Mouse (Mus musculus): Measurements from ENCODE around the gene Edrf1. TPM values are rescaled to one million over a fixed set of nuclear protein-coding genes. Genes with fewer than 3 reads are reported as not detected.

Edrf1 gene
- polyA plus RNA-seq, 1 experiment: 5.2 TPM

- peak overlapping the region; percentile 79 for H3ac ChIP-seq (ENCODE audit: control insufficient read depth, insufficient read length)
- H3K27me3 ChIP-seq (ENCODE audit: control insufficient read depth, insufficient read depth, insufficient read length): no peaks in the 10 kb centered on the region
- H3K4me2 ChIP-seq (ENCODE audit: low read depth): peak overlapping the region; percentile 93
- peaks cover 10% of the 10 kb centered on the region for H3K79me2 ChIP-seq (ENCODE audit: control insufficient read depth, insufficient read depth)
- peak overlapping the region; percentile 82 for H3K4me3 ChIP-seq
- H3K36me3 ChIP-seq (ENCODE audit: control insufficient read depth, insufficient read depth): peaks cover 11% of the 10 kb centered on the region
- TF ChIP-seq MYOG (IDR thresholded peaks at IDR 0.05; ENCODE audit: control insufficient read depth in 1 of 3, insufficient read depth in 1 of 3, insufficient read length in 2 of 3, low read depth in 2 of 3) (no peak), TCF12 (IDR thresholded peaks at IDR 0.05; ENCODE audit: insufficient read depth, poor library complexity, severe bottlenecking) (no peak), SRF (IDR thresholded peaks at IDR 0.05; ENCODE audit: control insufficient read depth, insufficient read length, low read depth) (no peak), CEBPB (IDR thresholded peaks at IDR 0.05; ENCODE audit: insufficient read depth, poor library complexity, severe bottlenecking) (no peak), MAX (IDR thresholded peaks at IDR 0.05; ENCODE audit: low read depth) (no peak), MYOD1 (IDR thresholded peaks at IDR 0.05; ENCODE audit: control insufficient read depth in 1 of 3, insufficient read length in 2 of 3, low read depth in 2 of 3) (no peak), TCF3 (IDR thresholded peaks at IDR 0.05; ENCODE audit: insufficient read length, low read depth) (no peak), POLR2AphosphoS2 (IDR thresholded peaks at IDR 0.05; ENCODE audit: insufficient read length, low read depth) (no peak), REST (IDR thresholded peaks at IDR 0.05; ENCODE audit: insufficient read depth, insufficient read length) (no peak), USF1 (IDR thresholded peaks at IDR 0.05; ENCODE audit: low read depth) (no peak), POLR2A (IDR thresholded peaks at IDR 0.05; ENCODE audit: insufficient read length, low read depth) (no peak), E2F4 (IDR thresholded peaks at IDR 0.05; ENCODE audit: insufficient read depth) (no peak)
Measured at GRCm38 (mm10) chr7:133636738-133637352, 498 bp upstream of the Edrf1 start.

GRCm38 (mm10) chr7:133638306-133638705 lies 963 bp downstream of the Edrf1 start:
- H3K4me3 ChIP-seq: peak overlapping the region; percentile 82
- no peaks in the 10 kb centered on the region for H3K27me3 ChIP-seq (ENCODE audit: control insufficient read depth, insufficient read depth, insufficient read length)
- H3K79me2 ChIP-seq (ENCODE audit: control insufficient read depth, insufficient read depth): peaks cover 10% of the 10 kb centered on the region
- H3K36me3 ChIP-seq (ENCODE audit: control insufficient read depth, insufficient read depth): peaks cover 22% of the 10 kb centered on the region
- peak overlapping the region; percentile 79 for H3ac ChIP-seq (ENCODE audit: control insufficient read depth, insufficient read length)
- H3K4me2 ChIP-seq (ENCODE audit: low read depth): peak overlapping the region; percentile 67
- no peak for TF ChIP-seq TCF3 (IDR thresholded peaks at IDR 0.05; ENCODE audit: insufficient read length, low read depth)
- no peak for TF ChIP-seq MAX (IDR thresholded peaks at IDR 0.05; ENCODE audit: low read depth)
- TF ChIP-seq E2F4 (IDR thresholded peaks at IDR 0.05; ENCODE audit: insufficient read depth): no peak
- TF ChIP-seq MYOG (IDR thresholded peaks at IDR 0.05; ENCODE audit: control insufficient read depth in 1 of 3, insufficient read depth in 1 of 3, insufficient read length in 2 of 3, low read depth in 2 of 3): no peak
- TF ChIP-seq POLR2A (IDR thresholded peaks at IDR 0.05; ENCODE audit: insufficient read length, low read depth): no peak
- TF ChIP-seq TCF12 (IDR thresholded peaks at IDR 0.05; ENCODE audit: insufficient read depth, poor library complexity, severe bottlenecking): no peak
- TF ChIP-seq CEBPB (IDR thresholded peaks at IDR 0.05; ENCODE audit: insufficient read depth, poor library complexity, severe bottlenecking): no peak
- TF ChIP-seq MYOD1 (IDR thresholded peaks at IDR 0.05; ENCODE audit: control insufficient read depth in 1 of 3, insufficient read length in 2 of 3, low read depth in 2 of 3): no peak
- TF ChIP-seq SRF (IDR thresholded peaks at IDR 0.05; ENCODE audit: control insufficient read depth, insufficient read length, low read depth): no peak
- TF ChIP-seq USF1 (IDR thresholded peaks at IDR 0.05; ENCODE audit: low read depth): no peak
- TF ChIP-seq REST (IDR thresholded peaks at IDR 0.05; ENCODE audit: insufficient read depth, insufficient read length): no peak
- TF ChIP-seq POLR2AphosphoS2 (IDR thresholded peaks at IDR 0.05; ENCODE audit: insufficient read length, low read depth): no peak

GRCm38 (mm10) chr7:133638821-133639220 lies 1.5 kb downstream of the Edrf1 start:
- H3K4me3 ChIP-seq: peak overlapping the region; percentile 82
- H3K4me2 ChIP-seq (ENCODE audit: low read depth): peak overlapping the region; percentile 67
- H3K79me2 ChIP-seq (ENCODE audit: control insufficient read depth, insufficient read depth): peaks cover 10% of the 10 kb centered on the region
- TF ChIP-seq TCF3 (IDR thresholded peaks at IDR 0.05; ENCODE audit: insufficient read length, low read depth): no peak
- no peak for TF ChIP-seq REST (IDR thresholded peaks at IDR 0.05; ENCODE audit: insufficient read depth, insufficient read length)
- TF ChIP-seq MYOG (IDR thresholded peaks at IDR 0.05; ENCODE audit: control insufficient read depth in 1 of 3, insufficient read depth in 1 of 3, insufficient read length in 2 of 3, low read depth in 2 of 3): no peak
- TF ChIP-seq CEBPB (IDR thresholded peaks at IDR 0.05; ENCODE audit: insufficient read depth, poor library complexity, severe bottlenecking): no peak
- TF ChIP-seq SRF (IDR thresholded peaks at IDR 0.05; ENCODE audit: control insufficient read depth, insufficient read length, low read depth): no peak
- TF ChIP-seq TCF12 (IDR thresholded peaks at IDR 0.05; ENCODE audit: insufficient read depth, poor library complexity, severe bottlenecking): no peak
- no peak for TF ChIP-seq POLR2A (IDR thresholded peaks at IDR 0.05; ENCODE audit: insufficient read length, low read depth)
- no peak for TF ChIP-seq POLR2AphosphoS2 (IDR thresholded peaks at IDR 0.05; ENCODE audit: insufficient read length, low read depth)
- TF ChIP-seq MYOD1 (IDR thresholded peaks at IDR 0.05; ENCODE audit: control insufficient read depth in 1 of 3, insufficient read length in 2 of 3, low read depth in 2 of 3): no peak
- TF ChIP-seq E2F4 (IDR thresholded peaks at IDR 0.05; ENCODE audit: insufficient read depth): no peak
- no peak for TF ChIP-seq MAX (IDR thresholded peaks at IDR 0.05; ENCODE audit: low read depth)
- no peak for TF ChIP-seq USF1 (IDR thresholded peaks at IDR 0.05; ENCODE audit: low read depth)
- H3K36me3 ChIP-seq (ENCODE audit: control insufficient read depth, insufficient read depth): peaks cover 25% of the 10 kb centered on the region
- peak overlapping the region; percentile 79 for H3ac ChIP-seq (ENCODE audit: control insufficient read depth, insufficient read length)
- no peaks in the 10 kb centered on the region for H3K27me3 ChIP-seq (ENCODE audit: control insufficient read depth, insufficient read depth, insufficient read length)

DNA sequence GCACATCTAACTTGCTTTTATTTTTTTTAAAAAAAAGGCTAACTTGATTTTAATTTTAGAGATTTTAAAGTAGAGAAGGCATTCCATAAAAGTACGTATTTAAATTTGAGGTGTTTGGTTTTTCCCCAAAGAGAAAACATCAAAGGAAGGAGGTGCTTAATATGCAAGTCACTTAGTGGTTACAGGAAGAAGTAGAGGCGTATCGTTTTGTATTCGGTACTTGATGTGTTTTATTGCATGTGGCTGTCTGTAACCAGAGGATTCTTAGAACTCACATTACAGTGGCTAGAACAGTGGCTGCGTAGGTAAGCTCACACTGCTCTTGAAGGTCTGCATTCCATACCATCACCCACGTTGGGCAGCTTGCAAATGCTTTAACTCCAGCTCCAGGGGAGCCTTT lies 8.4 kb downstream of the Edrf1 start:
- Histone ChIP-seq H3K36me3 (ENCODE audit: control insufficient read depth, insufficient read depth) (peaks cover 67% of the 10 kb centered on the region), H3ac (ENCODE audit: control insufficient read depth, insufficient read length) (no peak overlapping the region), H3K79me2 (ENCODE audit: control insufficient read depth, insufficient read depth) (no peaks in the 10 kb centered on the region), H3K4me2 (ENCODE audit: low read depth) (no peak overlapping the region), H3K4me3 (no peak overlapping the region), H3K27me3 (ENCODE audit: control insufficient read depth, insufficient read depth, insufficient read length) (no peaks in the 10 kb centered on the region)
- TF ChIP-seq TCF3 (IDR thresholded peaks at IDR 0.05; ENCODE audit: insufficient read length, low read depth) (no peak), POLR2A (IDR thresholded peaks at IDR 0.05; ENCODE audit: insufficient read length, low read depth) (no peak), MYOD1 (IDR thresholded peaks at IDR 0.05; ENCODE audit: control insufficient read depth in 1 of 3, insufficient read length in 2 of 3, low read depth in 2 of 3) (no peak), SRF (IDR thresholded peaks at IDR 0.05; ENCODE audit: control insufficient read depth, insufficient read length, low read depth) (no peak), MAX (IDR thresholded peaks at IDR 0.05; ENCODE audit: low read depth) (no peak), E2F4 (IDR thresholded peaks at IDR 0.05; ENCODE audit: insufficient read depth) (no peak), REST (IDR thresholded peaks at IDR 0.05; ENCODE audit: insufficient read depth, insufficient read length) (no peak), MYOG (IDR thresholded peaks at IDR 0.05; ENCODE audit: control insufficient read depth in 1 of 3, insufficient read depth in 1 of 3, insufficient read length in 2 of 3, low read depth in 2 of 3) (no peak), USF1 (IDR thresholded peaks at IDR 0.05; ENCODE audit: low read depth) (no peak), POLR2AphosphoS2 (IDR thresholded peaks at IDR 0.05; ENCODE audit: insufficient read length, low read depth) (no peak), TCF12 (IDR thresholded peaks at IDR 0.05; ENCODE audit: insufficient read depth, poor library complexity, severe bottlenecking) (no peak), CEBPB (IDR thresholded peaks at IDR 0.05; ENCODE audit: insufficient read depth, poor library complexity, severe bottlenecking) (no peak)
